Mouse (Mus musculus) adrenal gland, postnatal 25 days (tissue): ENCODE results near the gene Kctd21. TPM values are rescaled to one million over a fixed set of nuclear protein-coding genes. Genes with fewer than 3 reads are reported as not detected.

Experiments
- DNase-seq: peaks from one replicate; pipeline ENCODE4 v3.0.0; 2021; ENCODE audit warnings: mixed read lengths
- total RNA-seq: library from RNA; stranded (reverse); gene quantifications from 2 replicates; pipeline ENCODE4 v1.2.3, GENCODE M21; 2021

The Kctd21 gene
- total RNA-seq, 1 experiment from 2014 or later: 9.0 TPM

DNA sequence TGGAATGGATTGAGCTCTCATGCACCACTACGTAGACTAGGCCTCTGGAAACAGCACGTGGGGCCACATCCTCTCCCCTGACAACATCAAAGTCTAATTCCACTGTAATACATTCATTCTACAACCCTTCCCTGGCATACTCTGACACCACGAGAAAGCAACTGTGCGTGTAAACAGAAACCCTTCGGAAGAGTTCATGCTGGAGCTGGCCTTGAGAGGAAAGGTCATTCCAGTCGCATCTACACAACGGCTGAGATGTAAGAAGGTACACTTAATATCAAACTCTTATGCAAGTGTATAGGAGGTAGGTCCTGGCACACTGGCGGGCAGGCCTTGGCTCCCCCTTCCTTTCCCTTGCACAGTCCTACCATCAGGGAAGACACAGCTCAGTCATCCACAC lies 7.8 kb upstream of the Kctd21 start:
- no peak for DNase-seq

DNA sequence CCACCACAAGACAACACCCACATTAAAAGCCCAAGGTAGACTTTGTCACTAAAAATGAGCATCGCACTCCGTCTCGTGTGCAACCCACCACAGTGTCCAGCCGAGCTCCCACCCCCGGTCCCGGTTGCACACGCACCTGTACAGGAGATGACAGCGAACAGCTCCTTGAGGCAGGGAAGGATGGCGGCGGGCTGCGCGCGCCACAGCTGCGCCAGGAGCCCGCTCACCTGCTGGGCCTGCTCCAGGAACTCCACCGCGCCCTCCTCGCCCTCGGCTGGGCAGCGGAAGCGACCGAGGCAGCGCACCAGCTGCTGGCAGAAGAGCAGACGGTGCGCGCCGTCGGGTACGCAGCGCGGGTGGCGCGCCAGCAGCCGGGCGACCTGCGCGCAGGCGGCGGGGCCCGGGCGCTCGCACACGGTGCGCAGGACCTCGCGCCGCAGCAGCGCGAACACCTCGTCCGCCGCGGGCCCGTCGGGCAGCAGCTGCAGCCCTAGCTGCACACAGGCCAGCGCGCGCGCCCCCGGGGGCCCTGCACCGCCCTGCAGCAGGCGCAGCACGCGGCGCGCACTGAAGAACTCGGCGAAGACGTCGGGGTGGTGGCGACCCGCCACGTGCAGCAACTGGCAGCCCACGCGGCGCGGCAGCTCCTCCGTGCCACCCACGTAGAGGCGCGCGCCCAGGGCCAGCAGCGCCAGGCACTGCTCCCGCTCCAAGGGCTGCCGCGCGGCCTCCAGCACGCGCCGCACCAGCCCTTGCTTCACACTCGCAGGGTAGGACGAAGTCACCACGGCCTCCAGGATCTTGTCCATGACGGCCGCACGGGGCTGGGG lies 6.8 kb upstream of the Kctd21 start:
- DNase-seq: no peak

DNA sequence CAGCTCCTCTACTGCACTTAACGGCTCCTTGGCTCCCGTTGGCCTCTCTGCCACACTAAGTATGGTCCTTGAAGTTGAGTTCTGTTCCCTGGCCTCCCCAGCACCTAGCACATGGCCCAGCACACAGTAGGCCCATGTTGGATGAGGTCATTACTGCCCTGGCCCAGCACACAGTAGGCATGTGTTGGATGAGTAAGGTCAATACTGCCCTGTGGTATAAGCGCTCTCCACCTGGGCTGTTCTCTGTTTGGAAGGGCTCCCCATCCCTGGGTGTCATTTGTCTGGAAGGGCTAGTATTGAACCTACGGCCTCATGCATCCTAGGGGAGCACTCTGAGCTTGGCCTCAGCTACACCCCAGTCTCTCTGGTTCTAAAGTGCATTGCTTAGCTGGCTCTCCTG lies 4.8 kb upstream of the Kctd21 start:
- DNase-seq: no peak

DNA sequence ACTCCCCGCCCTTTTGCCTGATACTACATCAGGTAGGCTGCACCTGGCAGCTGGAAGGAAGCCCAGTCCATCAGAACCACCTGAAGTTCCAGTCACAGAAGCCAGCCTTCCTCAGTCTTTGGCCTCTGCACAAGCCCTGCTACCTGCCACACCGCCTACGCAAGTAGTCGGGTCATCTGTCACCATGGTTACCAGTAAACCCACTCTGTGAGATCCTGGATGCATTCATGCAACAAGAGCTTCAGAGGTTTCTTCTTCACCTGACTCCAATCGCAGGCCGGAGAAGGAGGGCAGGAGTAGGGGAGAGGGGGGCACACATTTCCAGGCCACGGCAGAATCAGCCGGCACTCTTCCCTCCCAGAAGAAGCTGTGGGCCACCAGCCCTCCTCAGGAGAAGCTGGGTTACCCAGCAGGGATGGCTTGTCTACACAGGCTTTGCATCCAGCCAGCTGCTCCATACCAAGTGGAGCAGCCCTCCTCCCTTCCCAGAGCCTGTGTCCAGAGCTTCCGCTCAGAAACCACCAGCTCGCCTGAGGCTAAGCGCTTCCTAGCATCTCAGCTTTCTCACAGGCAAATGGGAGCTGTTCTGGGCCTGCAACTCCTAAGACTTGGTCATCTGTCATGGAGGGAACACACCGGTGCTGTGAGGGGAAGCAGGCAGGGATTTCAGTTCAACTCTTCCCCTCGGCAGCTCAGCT lies 3.1 kb upstream of the Kctd21 start:
- no peak for DNase-seq

DNA sequence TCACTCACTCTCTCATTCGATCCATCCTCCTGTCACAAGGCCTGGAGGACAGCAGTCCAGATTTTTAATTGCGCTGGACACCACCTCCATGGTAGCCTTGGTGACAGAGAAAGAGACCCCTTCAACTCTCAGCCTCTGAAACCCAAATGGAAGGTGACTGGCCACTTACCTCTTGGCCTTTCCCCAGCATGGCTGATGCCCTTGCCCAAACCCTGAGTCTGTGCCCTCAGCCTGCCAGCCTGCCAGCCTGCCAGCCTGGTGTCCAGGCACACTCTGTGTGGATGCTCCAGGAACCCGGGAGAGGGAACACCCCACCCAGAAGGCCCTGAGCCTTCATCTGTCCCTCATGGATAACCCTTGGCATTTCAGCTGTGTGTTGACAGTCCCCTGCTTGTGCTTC lies 2.5 kb upstream of the Kctd21 start:
- no peak for DNase-seq

DNA sequence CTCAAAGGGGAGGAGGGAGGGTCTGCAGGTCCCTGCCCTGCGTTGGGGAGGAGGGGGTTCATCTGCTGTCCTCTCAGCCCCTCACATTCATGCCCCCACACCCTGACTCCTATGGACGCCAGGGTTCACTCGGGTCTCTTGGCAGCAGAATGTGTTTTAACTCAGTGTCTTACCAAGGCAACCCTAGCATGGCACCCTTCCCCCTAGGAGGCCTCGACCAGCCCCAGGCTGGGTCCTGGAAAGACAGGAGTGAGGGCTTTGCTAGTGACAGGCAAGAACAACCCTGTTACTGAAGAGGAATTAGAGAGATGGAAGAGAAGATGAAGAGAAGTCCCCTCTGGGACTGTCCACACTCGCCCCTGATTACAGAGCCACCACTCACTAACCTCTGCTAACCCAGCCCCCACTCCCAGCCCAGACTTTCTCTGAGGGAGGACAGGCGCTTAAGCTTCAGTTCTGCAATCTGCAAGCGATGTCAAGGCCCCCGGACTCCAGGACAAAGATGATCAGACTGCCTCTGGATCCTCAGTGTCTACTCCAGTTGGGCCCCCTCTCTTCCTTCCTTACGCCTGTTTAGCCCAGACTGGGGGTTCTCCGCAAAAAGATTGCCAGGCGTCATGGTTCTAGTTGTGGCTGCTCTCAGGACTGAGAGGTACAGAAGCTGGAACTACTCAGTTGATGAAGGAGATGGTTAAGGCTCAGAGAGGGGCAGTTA lies 1.0 kb upstream of the Kctd21 start:
- DNase-seq: no peak

DNA sequence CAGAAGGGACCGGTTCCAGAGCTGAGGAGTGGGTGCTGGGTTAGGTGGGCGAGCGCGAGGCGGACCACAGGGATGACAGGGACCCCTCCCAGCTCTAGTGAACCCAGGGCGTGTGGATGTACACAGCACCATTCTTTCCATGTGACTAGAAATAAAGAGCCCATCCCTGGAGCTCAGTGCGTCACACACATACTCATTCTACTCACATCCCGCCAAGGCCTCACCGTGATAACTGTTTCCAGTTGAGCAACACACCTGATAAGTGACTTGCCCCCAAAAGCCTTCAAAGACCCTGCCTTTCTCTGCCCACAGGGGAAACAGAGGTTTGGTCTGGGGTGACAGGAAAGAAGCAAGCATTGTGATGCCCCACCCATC lies 527 bp downstream of the Kctd21 start:
- no peak for DNase-seq

DNA sequence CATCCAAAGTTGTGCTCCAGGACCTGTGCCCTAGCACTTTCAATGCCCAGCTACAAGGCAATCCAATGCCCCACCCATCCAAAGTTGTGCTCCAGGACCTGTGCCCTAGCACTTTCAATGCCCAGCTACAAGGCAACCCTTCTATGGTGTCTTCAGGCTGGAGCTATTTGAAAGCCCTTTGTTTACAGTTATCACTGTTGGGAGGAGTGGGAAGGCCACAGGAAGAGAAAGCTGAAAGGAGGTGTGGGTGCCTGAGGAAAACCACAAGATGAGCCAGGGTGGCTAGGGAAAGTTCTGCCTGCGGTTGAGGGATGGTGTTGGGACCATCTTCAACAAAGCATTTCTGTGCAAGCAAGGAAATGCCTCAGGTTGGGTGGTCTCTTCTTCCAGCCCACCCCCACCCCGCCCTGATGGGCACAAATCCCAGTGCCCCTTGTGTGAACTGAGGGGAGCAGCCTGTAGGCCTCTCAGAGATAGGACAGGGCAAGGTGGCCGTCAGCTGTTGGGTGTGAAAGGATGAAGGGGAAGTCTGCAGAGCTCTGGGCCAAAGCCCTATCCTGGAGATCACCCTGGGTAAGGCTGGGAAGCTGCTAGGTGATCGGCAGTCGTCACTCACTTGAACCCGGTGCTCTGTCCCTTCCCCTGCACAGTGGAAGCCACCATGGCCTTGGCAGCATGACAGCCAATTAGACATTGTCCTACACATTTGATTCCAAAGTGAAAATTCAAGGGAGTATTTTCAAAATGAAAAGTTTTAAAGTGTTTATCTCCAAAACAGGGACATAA lies 1.2 kb downstream of the Kctd21 start:
- DNase-seq: no peak

DNA sequence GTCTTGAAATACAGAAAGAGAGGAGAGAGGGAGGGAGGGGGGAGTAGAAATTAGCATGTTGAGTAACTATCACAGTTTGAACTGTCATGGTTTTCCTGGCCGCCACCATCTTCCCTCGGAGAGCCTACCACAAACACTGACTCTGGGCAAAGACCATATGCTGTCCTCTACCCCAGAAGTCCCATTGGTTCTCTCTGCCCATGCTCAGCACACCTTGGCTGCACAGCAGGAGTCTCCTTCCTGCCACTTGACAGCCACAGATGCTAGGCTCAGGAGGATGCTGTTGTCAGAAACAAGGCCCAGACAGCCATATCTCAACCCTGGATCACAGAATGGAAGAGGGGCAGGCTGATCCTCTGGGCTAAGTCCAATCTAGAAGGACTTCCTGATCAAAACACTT lies 2.3 kb downstream of the Kctd21 start:
- DNase-seq: no peak

DNA sequence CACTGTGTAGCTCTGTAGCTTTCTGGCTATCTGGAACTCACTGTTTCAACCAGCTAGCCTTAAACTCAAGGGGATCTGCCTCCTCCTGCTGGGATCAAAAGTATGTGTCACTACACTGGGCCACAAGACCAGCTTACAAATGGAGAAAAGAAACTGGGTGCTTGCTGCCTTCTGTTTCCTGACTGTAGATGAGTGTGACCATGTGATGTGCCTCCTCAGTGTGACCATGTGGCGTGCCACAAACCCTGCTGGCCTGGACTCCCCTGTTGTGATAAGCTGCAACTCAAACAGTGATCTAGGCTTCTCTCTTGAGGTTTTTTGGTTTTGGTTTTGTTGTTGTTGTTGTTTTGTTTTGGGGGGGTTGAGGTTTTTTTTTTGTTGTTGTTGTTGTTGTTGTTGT lies 4.6 kb downstream of the Kctd21 start:
- DNase-seq: no peak

DNA sequence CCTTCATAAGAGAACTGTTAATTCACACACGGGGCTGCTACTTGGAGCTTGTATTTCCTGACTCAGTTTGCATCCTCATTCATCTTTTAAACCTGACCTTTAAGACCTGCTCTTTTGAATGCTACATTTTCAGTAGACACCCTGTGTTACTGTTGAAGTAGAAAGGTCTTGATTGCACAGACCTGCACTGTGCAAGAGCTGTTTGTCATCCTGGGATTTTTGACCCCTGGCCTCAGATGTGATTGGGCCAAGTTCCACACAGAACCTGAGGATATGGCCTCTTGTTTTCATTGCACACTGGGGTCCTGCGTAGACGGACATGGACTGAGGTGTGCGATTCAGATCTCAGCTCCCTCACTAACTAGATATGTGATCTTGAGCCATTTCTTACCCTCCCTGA lies 6.5 kb downstream of the Kctd21 start:
- DNase-seq: no peak

DNA sequence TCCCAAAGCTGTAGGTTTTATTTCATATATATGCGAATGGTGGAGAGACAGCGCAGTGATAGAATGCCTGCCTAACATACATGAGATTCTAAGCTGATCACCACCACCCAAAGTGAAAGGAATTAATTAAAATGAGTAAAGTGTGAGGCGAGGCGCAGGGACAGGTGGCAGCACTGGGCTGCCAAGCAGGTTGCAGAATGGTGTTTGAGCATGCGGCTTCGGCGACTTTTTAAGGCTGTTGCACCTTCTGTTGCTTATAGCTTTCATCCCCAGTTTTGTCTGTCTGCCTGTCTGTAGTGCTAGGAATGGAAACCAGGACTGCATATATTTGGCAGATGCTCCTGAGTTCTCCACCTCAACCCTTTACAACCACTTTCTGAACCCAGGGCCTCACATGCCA lies 7.5 kb downstream of the Kctd21 start:
- no peak for DNase-seq

DNA sequence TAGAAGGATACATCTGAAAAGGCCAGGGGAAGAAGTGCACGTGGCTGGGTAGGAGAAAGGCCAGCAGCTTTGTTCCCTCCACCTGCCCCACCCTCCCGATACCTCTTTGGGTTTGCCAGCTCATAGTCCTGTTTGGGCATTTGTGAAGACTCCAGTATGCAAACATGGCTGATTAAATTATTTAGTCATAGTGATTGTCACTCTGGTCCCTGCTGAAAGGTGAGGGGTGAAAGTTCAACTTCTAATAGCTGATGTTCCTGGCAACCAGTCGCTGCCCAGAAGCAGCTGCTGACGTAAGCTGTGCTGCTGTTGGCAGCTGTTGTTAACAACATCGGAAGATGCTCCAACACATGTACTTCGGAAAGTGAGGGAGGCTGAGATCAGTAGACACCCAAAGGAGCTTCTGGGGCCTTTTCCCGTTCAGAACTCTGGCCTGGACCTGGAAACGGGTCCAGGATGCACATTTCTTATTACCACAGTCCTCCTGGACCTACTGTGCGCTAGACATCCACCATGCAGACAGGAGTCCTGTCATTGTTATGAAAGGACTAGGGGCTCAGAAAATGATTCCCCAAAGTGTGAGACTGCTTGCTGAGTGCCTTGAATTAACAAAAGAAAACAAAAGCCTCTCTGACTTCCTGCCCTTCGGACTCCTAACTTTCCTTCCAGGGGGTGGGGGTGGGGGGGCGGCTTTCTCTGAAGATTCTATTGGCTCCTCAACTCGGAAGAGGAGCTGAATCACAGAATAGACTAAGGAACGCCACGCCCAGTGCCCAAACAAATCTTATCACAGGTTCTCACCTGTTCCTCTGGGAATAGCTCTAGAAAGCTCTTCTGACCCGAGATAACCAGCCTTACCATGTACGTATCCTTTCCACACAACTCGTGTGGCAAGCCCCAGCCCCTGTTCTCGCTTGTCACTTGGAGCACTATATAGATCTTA lies 9.1 kb downstream of the Kctd21 start:
- DNase-seq: no peak

DNA sequence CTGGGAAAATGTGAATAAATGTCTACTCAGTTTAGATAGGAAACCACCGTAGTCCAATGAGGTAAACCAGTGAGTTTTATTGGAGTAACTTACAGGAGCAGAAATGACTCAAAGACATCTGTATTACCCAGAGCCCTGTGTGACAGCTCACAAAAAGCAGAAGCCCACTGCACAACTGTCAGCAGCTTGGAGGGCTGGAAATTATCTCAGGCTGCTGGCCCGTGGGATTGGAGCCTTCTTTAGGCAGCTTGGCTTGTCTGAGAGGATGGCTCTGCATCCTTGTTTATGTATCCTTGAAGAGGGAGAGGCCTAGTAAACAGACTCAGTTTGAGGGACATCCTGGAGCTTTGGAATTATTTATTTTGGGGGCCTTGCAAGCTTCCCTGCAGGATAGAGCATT lies 10.8 kb downstream of the Kctd21 start:
- no peak for DNase-seq

DNA sequence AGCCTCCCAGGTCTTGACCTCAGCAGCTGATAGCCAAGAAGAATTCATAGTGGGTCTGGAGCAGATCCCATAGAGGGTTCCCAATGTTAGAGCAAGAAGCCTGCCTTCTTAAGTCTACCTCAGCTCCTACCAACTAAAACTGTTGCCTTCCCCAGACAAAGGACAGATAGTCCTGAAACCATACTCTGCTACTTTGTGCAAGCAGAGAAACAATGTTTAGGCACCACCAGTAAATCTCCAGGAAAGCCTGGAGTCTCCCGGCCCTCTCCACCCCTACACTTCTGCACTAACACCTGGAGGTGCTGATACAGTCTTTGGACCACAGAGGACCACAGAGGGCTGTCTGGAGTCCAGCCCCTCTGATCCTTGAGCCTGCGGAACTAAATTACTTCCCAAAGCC lies 12.5 kb downstream of the Kctd21 start:
- DNase-seq: no peak

DNA sequence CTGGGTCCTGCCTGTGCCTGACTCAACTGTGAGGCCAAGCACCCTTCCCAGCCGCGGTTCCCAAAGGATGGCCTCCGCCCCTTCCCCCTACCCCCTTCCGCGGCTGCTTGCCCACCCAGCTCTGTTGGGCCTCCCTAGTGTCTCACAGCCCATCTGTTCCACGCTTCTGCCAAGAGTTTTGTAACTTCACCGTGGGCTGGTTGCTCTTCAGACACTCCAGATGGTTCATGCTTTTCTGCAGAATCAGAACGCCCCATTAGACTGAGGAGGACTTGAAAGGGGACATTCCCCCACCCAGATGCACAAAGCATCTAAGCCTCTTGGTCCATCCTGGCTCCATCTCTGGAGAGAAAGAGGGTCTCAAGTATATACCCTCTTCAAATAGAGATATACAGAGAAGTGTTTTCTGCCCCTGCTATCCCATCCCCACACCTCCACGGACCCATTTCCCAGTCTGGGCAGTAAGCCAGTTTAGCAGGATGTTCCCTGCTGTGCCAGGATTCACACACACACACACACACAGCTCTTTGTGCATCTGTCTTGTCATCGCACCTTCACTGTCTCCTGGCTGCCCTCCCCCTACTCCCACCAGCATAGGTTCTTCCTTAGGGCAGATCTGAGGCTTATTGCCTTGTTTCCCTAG lies 13.2 kb downstream of the Kctd21 start:
- DNase-seq: no peak

DNA sequence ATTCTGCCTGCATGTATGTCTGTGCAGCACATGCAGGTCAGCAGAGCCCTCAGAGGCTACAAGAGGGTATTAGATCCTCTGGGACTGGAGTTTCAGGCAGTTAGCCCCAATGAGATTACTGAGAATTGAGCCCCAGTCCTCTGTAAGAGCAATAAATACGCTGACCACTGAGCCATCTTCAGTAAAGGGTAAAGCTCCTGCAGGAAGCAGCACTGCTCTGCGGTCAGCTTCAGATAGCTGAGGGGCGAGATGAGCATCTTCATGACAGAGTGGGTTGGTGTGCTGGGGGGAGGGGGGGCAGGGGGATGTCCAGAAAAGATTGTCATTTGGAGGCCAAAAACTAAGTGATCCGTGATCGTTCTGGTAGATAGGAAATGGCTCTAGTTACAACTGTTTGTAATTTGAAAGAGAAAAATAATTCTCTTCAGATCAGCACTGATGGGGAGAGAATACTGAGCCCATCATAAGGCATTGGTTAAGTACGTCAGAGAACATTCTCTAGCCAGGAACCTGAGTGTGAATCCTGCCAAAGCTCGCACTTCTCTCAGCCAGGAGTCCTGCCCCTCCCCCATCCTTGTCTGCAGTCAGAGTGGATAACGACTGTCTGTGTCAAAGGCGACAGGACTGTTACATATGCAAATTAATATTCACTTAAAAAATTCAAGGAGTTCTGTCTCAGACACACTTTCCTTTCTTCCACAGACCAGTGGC lies 14.1 kb downstream of the Kctd21 start:
- DNase-seq: no peak

DNA sequence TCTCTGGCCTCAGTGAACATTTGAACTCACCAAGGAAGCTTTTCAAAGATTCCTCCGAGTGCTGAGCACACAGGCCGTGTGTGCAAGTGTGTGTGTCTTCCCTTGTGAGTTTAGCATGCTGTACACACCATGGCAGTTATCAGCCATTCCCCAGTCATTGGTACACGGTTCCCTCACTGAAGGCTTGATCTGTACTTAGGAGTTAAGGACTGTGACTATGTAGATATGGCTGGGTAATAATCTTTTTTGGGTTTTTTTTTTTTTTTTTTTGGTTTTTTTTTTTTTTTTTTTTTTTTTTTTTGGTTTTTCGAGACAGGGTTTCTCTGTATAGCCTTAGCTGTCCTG lies 14.7 kb downstream of the Kctd21 start:
- DNase-seq: no peak

DNA sequence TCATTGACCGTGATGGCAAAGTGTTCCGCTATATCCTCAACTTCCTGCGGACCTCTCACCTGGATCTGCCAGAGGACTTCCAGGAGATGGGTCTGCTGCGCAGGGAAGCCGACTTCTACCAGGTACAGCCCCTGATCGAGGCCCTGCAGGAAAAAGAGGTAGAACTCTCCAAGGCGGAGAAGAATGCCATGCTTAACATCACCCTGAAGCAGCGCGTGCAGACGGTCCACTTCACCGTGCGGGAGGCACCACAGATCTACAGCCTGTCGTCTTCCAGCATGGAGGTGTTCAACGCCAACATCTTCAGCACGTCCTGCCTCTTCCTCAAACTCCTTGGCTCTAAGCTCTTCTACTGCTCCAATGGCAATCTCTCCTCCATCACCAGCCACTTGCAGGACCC lies 15.3 kb downstream of the Kctd21 start:
- DNase-seq: no peak

DNA sequence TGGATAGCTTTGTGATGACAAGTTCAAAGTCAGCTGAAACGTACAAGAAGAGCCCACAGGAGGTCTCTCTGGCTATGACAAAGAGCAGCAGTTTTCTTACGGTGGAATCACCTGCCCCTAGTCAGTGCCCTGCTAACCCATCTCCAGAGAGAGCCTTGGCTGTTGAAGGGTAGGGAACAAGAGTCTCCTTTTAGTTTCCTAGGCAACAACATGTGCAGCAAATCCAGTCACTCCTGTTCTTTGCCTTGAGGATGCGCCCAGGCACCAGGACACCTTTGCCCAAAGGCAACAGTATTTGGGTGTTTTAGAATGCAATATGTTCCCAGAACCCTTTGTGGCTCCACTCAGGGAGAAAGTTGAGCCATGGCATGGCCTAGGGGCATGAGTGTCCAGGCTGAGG lies 16.2 kb downstream of the Kctd21 start:
- DNase-seq: no peak
